Mouse (Mus musculus) ES-E14 (cell line): ENCODE measurements around the gene Zfp143.

Source experiments
- ZC3H11A ChIP-seq: IDR thresholded peaks from 2 replicates; pipeline ENCODE4 v1.6.1; 2012; ENCODE audit warnings: low read depth, mild to moderate bottlenecking, inconsistent platforms, low read length, borderline replicate concordance
- ZNF384 ChIP-seq: IDR thresholded peaks from 2 replicates; pipeline ENCODE4 v1.6.1; 2012; ENCODE audit warnings: low read depth, low read length, inconsistent platforms

GRCm38 (mm10) chr7:110023553-110023952, 37.5 kb upstream of the Zfp143 start:
- no peak for TF ChIP-seq ZC3H11A
- TF ChIP-seq ZNF384 = no peak
